Comparison of ENCODE assay signal across 31 mouse cellular contexts in the genomic region with DNA sequence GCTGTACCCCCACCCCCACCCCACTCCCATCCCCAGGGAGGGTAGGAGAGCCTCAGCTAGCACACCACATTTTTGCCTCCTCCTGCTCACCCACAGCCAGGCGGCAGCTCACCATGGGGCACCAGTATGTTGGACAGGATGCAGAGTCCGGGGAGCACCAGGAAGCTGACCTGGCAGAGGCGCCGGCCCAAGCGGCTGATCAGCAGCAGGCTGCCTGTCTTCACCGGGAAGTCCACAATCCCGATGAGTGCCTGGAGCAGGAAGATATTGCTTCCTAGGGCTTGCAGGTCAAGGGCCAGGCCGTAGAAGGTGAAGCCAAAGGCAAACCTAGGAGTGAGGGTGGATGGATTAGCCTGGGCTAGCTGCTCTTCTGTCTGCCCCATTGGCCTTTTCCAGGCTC. TPM values are rescaled to one million over a fixed set of nuclear protein-coding genes. Genes with fewer than 3 reads are reported as not detected.
DNase-seq lines count a peak whose midpoint lies in the region; ATAC-seq and TF ChIP-seq lines count a peak whose summit lies in the region.
"Had no signal": no experiment of that assay in that cellular context is flagged by ENCODE, and none has a peak within 500 bp of the region (broad histone marks: within the 10 kb centered on the region; RNA-seq: fewer than 3 reads in every experiment).

No protein-coding gene starts in this region.

- no peak overlapping the region for H3K4me3 ChIP-seq in cerebellum, adult 2 months (replicated peaks; ENCODE audit: insufficient read depth, low read depth, low read length)
- no peak overlapping the region for H3K4me3 ChIP-seq in kidney, adult 2 months (ENCODE audit: insufficient read depth, low read depth, low read length)
- no peak overlapping the region for H3K4me3 ChIP-seq in midbrain, embryonic 16.5 days (ENCODE audit: low read depth, low read length)
- no peak overlapping the region for H3K4me3 ChIP-seq in midbrain, embryonic 11.5 days (ENCODE audit: low read depth, low read length)
- H3K4me3 ChIP-seq: embryonic facial prominence, embryonic 10.5 days; embryonic facial prominence, embryonic 15.5 days; gastrocnemius, adult 2 months; left cerebral cortex, adult 2 months; limb, embryonic 12.5 days; liver, embryonic 15.5 days; neural tube, embryonic 13.5 days; stomach, embryonic 15.5 days had no signal

- peaks cover 92% of the 10 kb centered on the region for H3K4me1 ChIP-seq in cerebellum, adult 2 months (ENCODE audit: control insufficient read depth, insufficient read depth, low read length)
- H3K4me1 ChIP-seq in kidney, adult 2 months (ENCODE audit: control insufficient read depth, insufficient read depth, low read length) = no peaks in the 10 kb centered on the region
- peaks cover 14% of the 10 kb centered on the region for H3K4me1 ChIP-seq in midbrain, embryonic 16.5 days (ENCODE audit: control insufficient read depth, insufficient read depth, low read length)
- peaks cover 15% of the 10 kb centered on the region for H3K4me1 ChIP-seq in midbrain, embryonic 11.5 days (ENCODE audit: control insufficient read depth, insufficient read depth, low read length)
- H3K4me1 ChIP-seq: liver, embryonic 15.5 days; stomach, embryonic 15.5 days had no signal

- H3K27me3 ChIP-seq in cerebellum, adult 2 months (ENCODE audit: control insufficient read depth, insufficient read depth, low read length) = no peaks in the 10 kb centered on the region
- no peaks in the 10 kb centered on the region for H3K27me3 ChIP-seq in kidney, adult 2 months (replicated peaks; ENCODE audit: control insufficient read depth, insufficient read depth, low read length)
- no peaks in the 10 kb centered on the region for H3K27me3 ChIP-seq in midbrain, embryonic 16.5 days (ENCODE audit: control insufficient read depth, insufficient read depth, low read depth, low read length)
- H3K27me3 ChIP-seq in midbrain, embryonic 11.5 days (ENCODE audit: control insufficient read depth, insufficient read depth, low read length) = no peaks in the 10 kb centered on the region
- H3K27me3 ChIP-seq: neural tube, embryonic 13.5 days had no signal

- peak overlapping the region; percentile 74 for H3K27ac ChIP-seq in cerebellum, adult 2 months (ENCODE audit: insufficient read depth, low read length)
- peak overlapping the region; percentile 11; the same call in 1 of the 2 replicates for H3K27ac ChIP-seq in kidney, adult 2 months (ENCODE audit: insufficient read depth, low read depth, low read length)
- H3K27ac ChIP-seq in midbrain, embryonic 16.5 days (ENCODE audit: low read length) = peak overlapping the region; percentile 33; the same call in 1 of the 2 replicates
- H3K27ac ChIP-seq in midbrain, embryonic 11.5 days (ENCODE audit: low read depth, low read length) = no peak overlapping the region
- H3K27ac ChIP-seq: embryonic facial prominence, embryonic 10.5 days; embryonic facial prominence, embryonic 15.5 days; gastrocnemius, adult 2 months; hindbrain, embryonic 14.5 days; kidney, postnatal 0 days; left cerebral cortex, adult 2 months; limb, embryonic 12.5 days; liver, embryonic 15.5 days; neural tube, embryonic 13.5 days; stomach, embryonic 15.5 days had no signal

- no peak for ATAC-seq in midbrain, embryonic 16.5 days
- ATAC-seq in midbrain, embryonic 11.5 days (ENCODE audit: low FRiP score) = no peak
- ATAC-seq: CD4-positive, CD25-positive, alpha-beta regulatory T cell, adult 4 months; forebrain, embryonic 14.5 days; intestine, postnatal 0 days had no signal

- H3K9ac ChIP-seq in midbrain, embryonic 16.5 days (ENCODE audit: low read depth, low read length) = no peak overlapping the region
- H3K9ac ChIP-seq in midbrain, embryonic 11.5 days (ENCODE audit: low read length) = no peak overlapping the region
- H3K9ac ChIP-seq: embryonic facial prominence, embryonic 15.5 days; hindbrain, embryonic 14.5 days; limb, embryonic 12.5 days; liver, embryonic 15.5 days; lung, embryonic 14.5 days; neural tube, embryonic 13.5 days; stomach, embryonic 15.5 days had no signal

- H3K9me3 ChIP-seq in midbrain, embryonic 16.5 days (replicated peaks; ENCODE audit: control insufficient read depth, low read length, poor library complexity, severe bottlenecking) = no peaks in the 10 kb centered on the region
- H3K9me3 ChIP-seq in midbrain, embryonic 11.5 days (ENCODE audit: control insufficient read depth, low read length) = no peaks in the 10 kb centered on the region
- H3K9me3 ChIP-seq: embryonic facial prominence, embryonic 10.5 days; embryonic facial prominence, embryonic 15.5 days; limb, embryonic 12.5 days; liver, embryonic 15.5 days; neural tube, embryonic 13.5 days; stomach, embryonic 15.5 days had no signal

- no peaks in the 10 kb centered on the region for H3K36me3 ChIP-seq in kidney, adult 2 months (ENCODE audit: control insufficient read depth, insufficient read depth, low read length)
- H3K36me3 ChIP-seq in midbrain, embryonic 16.5 days (ENCODE audit: control insufficient read depth, insufficient read depth, low read length) = no peaks in the 10 kb centered on the region
- no peaks in the 10 kb centered on the region for H3K36me3 ChIP-seq in midbrain, embryonic 11.5 days (ENCODE audit: control insufficient read depth, insufficient read depth, low read length)
- H3K36me3 ChIP-seq: embryonic facial prominence, embryonic 10.5 days; embryonic facial prominence, embryonic 15.5 days; limb, embryonic 12.5 days; liver, embryonic 15.5 days; neural tube, embryonic 13.5 days; stomach, embryonic 15.5 days had no signal

- no peak for TF ChIP-seq CTCF in cerebellum, adult 2 months (IDR thresholded peaks at IDR 0.05; ENCODE audit: borderline replicate concordance, insufficient read depth, low read depth, low read length)
- no peak for TF ChIP-seq CTCF in kidney, adult 2 months (conservative IDR thresholded peaks at IDR 0.05; ENCODE audit: insufficient read depth, insufficient read length, low read depth, low read length)

- TF ChIP-seq POLR2A in cerebellum, adult 2 months (IDR thresholded peaks at IDR 0.05; ENCODE audit: borderline replicate concordance, insufficient read depth, low read length) = no peak
- peak; percentile 4 for TF ChIP-seq POLR2A in kidney, adult 2 months (IDR thresholded peaks at IDR 0.05; ENCODE audit: low read depth, low read length)

- 12% methylated on average over 8 of the region's 8 CpGs for WGBS in cerebellum, adult 2 months
- 40% methylated on average over 8 of the region's 8 CpGs for WGBS in kidney, adult 2 months
- WGBS in midbrain, embryonic 16.5 days = 74% methylated on average over 8 of the region's 8 CpGs
- WGBS in midbrain, embryonic 11.5 days = 75% methylated on average over 8 of the region's 8 CpGs

- H3K4me2 ChIP-seq in midbrain, embryonic 16.5 days (ENCODE audit: low read length) = no peak overlapping the region
- H3K4me2 ChIP-seq in midbrain, embryonic 11.5 days = no peak overlapping the region
- H3K4me2 ChIP-seq: embryonic facial prominence, embryonic 15.5 days; heart, embryonic 11.5 days; hindbrain, embryonic 14.5 days; limb, embryonic 12.5 days; liver, embryonic 15.5 days; lung, embryonic 14.5 days; neural tube, embryonic 13.5 days; stomach, embryonic 15.5 days had no signal

- DNase-seq in cerebellum, adult 2 months = peak; percentile 72 to 75
- no peak for DNase-seq in cerebellum, adult 9-10 months
- peak; percentile 56 for DNase-seq in kidney, adult 2 months
- no peak for DNase-seq in kidney, postnatal 4 days
- no peak for DNase-seq in midbrain, embryonic 11.5 days (ENCODE audit: low spot score, missing footprints)
- DNase-seq in adipocyte (ENCODE audit: low spot score) = no peak
- DNase-seq: adrenal gland, adult 2 months; adrenal gland, postnatal 36 days; gastrocnemius, adult 2 months; gastrocnemius, postnatal 36 days; heart, adult 18-20 months; heart, postnatal 36 days; lung, embryonic 14.5 days; lung, postnatal 14 days had no signal

RNA-seq across cellular contexts. Expression of a gene that starts 5.3 kb away (rescaled TPM):
- polyA plus RNA-seq in cerebellum, adult 2 months (2012; rRNA removed) = 0.15 and 0.24 TPM in 2 replicates
- polyA plus RNA-seq in kidney, adult 2 months (2012; rRNA removed) = 1,526 and 1,915 TPM in 2 replicates
- 0.11 TPM in 1 of 2 replicates, not detected in the other for polyA plus RNA-seq in midbrain, embryonic 16.5 days (2015; fragmentation: Nextera tagmentation; extraction: Ambion mirVana)
- not detected in 2 replicates for polyA plus RNA-seq in midbrain, embryonic 11.5 days (2014; fragmentation: Nextera tagmentation; extraction: Ambion mirVana)
- polyA plus RNA-seq: CD4-positive, CD25-positive, alpha-beta regulatory T cell, adult 4 months; embryonic facial prominence, embryonic 10.5 days; embryonic facial prominence, embryonic 15.5 days; forebrain, embryonic 14.5 days; heart, embryonic 11.5 days; heart, embryonic 16.5 days; hindbrain, embryonic 14.5 days; intestine, postnatal 0 days; limb, embryonic 12.5 days; liver, adult 2 months; liver, embryonic 15.5 days; lung, embryonic 14.5 days; neural tube, embryonic 13.5 days; small intestine, adult 2 months; stomach, embryonic 15.5 days had no signal

Comparison
In these comparisons a context has a peak if more than half of its experiments do, and no peak if none do; other contexts are left out.
1. DNase-seq: peak in cerebellum, adult 2 months (2 of 2) and kidney, adult 2 months (single experiment); none in cerebellum, adult 9-10 months (single experiment), kidney, postnatal 4 days (0 of 2), midbrain, embryonic 11.5 days (single experiment) and adipocyte (single experiment).
2. RNA of a gene that starts 5.3 kb away (polyA plus RNA-seq): 1,526 to 1,915 TPM in kidney, adult 2 months; 0.15 to 0.24 TPM in cerebellum, adult 2 months, 0.11 TPM in midbrain, embryonic 16.5 days and not detected in midbrain, embryonic 11.5 days; every median in the first group is over 1,000 times any median in the second.